Mouse (Mus musculus): ENCODE measurements around the gene Lrrc72.

DNA sequence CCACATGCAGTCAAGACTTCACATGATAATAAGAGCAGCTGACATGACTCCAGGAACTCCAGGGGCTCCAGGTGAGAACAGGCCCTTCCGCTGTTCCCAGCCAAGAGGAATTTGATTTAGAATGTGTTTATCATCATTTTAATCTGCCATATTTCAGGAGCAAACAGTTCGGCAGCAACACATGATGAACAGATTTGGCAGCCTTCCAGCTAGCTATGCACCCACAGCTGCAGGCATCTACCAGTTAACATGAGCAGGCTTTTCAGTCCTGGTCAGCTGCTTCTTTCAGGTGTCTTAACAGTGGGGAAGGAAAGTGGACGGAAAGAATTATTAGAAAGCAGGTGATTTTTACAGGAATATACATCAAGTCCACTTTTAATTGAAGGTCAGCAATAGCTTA lies 21.6 kb upstream of the Lrrc72 start:
- TF ChIP-seq CTCF (IDR thresholded peaks at IDR 0.05; ENCODE audit: borderline replicate concordance, extremely low read depth, insufficient read depth, insufficient read length) (no peak), POLR2A (IDR thresholded peaks at IDR 0.05; ENCODE audit: borderline replicate concordance, extremely low read depth, insufficient read depth, insufficient read length, poor library complexity, severe bottlenecking) (no peak)
